Mouse (Mus musculus) bone marrow macrophage, adult 2 months (primary cell): ENCODE results near the gene Tas2r134.

Experiments used
- CTCF ChIP-seq: IDR thresholded peaks from 2 replicates; pipeline ENCODE4 v1.5.1; 2012; ENCODE audit warnings: low read depth, mild to moderate bottlenecking, low read length, moderate library complexity
- POLR2A ChIP-seq: IDR thresholded peaks from 2 replicates; pipeline ENCODE4 v1.6.1; 2012; ENCODE audit warnings: mild to moderate bottlenecking, low read depth, low read length, borderline replicate concordance

DNA sequence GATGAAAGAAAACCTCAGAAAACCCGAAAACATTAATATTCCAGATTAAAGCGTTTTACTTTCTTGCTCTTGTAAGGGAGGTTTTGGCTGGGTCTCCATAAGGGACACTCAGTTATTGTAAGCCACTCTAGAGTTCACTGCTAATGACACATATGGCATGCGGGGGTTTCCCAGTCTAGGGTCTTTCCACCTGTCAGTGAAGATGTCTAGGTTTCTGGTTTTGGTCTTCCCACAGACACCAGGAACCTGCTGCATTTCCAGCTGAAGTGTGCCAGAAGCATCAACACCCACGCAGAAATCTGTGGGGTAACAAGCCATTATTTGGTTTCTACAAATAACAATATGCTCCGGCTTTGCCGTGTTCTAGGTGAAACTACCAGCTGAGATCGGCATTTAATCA lies 14.3 kb downstream of the Tas2r134 start:
- TF ChIP-seq CTCF: no peak
- no peak for TF ChIP-seq POLR2A
